Mouse (Mus musculus) heart, postnatal 10 days (tissue): ENCODE results near the gene Ttll8. TPM values are rescaled to one million over a fixed set of nuclear protein-coding genes. Genes with fewer than 3 reads are reported as not detected.

ENCODE experiments used
- DNase-seq, 2 experiments: peaks; one replicate each; pipeline ENCODE4 v3.0.0; 2021
- intact Hi-C: fragments of 180-260 bp; cut with DNase I; formaldehyde crosslinking; loops from one replicate; pipeline ENCODE4 v1.15.1; 2025
- total RNA-seq, 2 experiments: library from RNA; stranded (reverse); gene quantifications; 2 replicates each; pipeline ENCODE4 v1.2.3; 2021

Gene Ttll8
- total RNA-seq, 2 experiments from 2014 or later: not detected

DNA sequence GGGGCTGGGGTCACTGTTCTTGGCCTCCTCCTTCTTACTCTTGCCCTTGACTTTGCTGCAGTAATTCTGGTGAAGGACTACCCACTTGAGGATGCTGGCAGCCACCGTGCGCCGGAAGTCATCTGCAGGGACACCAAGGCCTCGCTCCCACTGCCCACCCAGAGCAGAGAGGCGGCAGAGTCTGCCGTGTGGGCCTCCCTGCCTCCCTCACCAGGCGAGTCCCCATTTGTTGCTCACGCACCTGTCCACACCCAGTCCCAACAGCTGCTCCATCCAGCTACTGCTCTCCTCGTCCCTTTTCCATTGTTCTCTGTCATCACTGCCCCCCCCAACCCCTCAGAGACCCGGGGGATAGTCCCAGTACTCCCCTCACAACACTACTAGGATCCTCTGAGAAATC lies 21.6 kb downstream of the Ttll8 start:
- DNase-seq: no peak
- intact Hi-C loops: loop anchor here (5.0 kb wide), 1 partner anchor 180 kb away; no protein-coding TSS in a partner anchor

DNA sequence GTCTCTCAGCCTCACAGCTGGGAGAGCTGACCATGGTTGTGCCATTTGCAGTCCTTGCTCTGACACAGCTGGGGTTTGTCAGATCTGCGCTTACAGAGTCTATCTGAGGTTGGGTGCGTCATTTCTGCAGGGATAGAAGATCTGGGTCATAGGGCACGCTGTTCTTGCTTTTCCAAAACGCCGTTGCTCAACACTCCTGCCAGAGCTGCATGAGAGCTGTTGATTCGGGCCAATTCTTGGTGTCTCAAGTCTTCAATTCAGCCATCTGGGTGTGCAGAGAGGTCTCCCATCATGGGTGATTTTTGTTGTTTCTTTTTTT lies 32.3 kb downstream of the Ttll8 start:
- peak; percentile 58 to 63 for DNase-seq
- intact Hi-C loops: loop anchor here (1.0 kb wide), 2 partner anchors 46 to 94 kb away; no protein-coding TSS in a partner anchor

DNA sequence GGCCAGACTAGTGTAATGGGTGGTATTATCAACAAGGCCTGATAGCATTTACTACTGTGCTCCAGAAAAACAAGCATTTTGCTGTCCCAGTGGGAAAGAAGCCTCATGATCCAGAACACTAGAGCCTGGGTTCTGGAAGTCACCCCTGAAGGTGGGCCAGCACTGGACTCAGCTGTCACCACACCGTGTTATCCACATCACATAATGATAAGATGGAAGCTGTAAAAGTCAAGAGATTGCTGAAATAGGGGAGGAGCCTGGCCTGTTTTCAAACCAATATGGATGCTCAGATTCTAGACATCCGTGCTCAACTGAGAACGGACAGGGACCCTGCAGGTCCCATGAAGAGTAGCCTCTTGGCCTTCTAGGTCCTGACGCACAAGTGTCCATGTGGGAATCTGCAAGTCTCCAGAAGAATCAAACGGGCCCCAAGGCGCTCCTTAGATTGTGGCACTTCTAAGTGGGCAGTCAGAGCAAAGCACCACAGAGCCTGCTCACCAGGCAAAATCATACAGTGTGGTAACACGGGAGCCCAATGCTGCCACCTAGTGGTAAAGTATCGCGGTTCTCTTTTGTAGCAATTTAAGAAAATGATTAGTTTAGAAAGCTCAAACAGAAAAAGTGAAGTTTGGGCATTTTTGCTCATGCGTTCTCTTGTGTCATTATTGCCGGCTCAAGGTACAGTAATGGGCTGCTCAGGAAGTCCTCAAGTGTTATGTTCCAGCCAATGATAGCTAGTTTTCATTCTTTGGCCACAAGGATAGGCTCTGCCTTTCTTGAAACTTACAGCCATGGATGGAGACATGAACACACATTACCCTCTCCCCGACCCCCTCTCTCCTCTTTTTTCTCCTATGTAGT lies 32.9 kb downstream of the Ttll8 start:
- intact Hi-C loops: loop anchor here (1.0 kb wide), 2 partner anchors 45 to 93 kb away; no protein-coding TSS in a partner anchor
- DNase-seq: peak; percentile 81 to 89

DNA sequence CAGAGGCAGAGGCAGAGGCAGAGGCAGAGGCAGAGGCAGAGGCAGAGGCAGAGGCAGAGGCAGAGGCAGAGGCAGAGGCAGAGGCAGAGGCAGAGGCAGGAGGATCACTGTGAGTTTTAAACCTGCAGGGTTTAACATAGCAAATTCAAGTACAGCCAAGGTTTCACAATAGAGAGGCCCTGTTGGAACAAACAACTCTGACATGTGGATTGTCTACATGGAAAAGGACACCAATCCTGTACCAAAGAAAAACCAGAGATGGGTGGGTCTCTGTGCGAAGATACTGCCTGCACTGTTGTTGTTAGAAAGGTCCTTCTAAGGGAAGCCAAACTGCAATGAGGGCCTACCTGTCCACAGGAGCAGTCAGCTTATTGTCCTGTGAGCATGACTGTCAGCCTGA lies 34.2 kb downstream of the Ttll8 start:
- intact Hi-C loops: no loop called here
- no peak for DNase-seq

DNA sequence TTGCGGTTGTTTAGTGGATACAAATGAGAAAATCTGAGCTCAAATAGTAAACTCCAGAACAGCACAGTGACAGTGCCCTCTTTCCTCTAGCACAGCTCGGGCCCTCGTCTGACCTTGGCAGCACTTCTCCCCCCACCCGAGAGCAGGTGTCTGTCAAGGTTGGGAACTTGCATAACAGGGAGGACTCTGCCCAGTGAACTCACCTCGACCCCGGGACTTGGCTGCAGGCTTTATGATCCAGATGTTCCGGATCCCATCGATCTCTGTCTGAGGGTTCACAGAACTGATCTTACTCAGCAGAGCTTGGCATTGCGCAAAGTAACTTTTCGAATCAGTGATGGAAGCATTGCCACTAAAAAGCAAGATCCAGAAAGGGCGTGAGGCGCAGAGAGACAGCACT lies 34.9 kb downstream of the Ttll8 start:
- no peak for DNase-seq
- intact Hi-C loops: no loop called here

DNA sequence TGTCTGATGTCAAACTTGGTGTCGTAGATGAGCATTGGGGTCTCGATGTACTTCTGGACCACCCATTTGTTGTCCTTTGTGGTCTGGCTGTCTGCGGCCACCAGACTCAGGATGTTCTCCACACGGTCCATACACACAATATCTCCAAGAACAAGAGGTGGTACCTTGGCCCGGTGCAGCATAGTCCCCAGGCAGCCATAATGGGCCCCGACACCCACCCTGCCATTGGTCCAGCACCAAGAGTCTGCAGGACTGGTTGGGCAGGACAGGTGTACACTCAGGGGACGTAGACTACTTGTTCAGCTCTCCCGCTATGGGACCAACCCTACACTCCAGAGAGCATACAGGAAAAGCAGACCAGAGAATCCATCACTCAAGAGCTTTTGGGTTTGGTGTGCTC lies 37.1 kb downstream of the Ttll8 start:
- DNase-seq: no peak
- intact Hi-C loops: no loop called here

DNA sequence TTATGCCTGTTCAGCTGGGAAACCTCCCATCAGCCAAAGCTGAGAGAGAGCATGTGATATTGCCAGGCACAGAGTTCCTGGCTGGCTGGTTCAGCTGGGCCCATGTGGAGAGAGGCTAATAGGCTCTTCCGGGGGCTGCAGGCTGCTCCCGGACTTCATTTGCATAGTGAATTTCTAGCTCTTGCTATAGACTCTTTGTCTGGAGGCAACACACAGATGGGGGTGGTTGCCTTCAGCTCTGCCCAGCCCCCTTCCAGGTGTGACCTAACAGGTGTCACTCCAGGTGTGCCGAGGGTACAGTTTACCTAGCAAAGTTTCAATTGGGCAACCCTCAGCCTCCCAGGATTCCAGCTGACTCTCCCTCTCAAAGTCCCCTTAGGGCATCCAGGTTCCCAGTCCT lies 37.9 kb downstream of the Ttll8 start:
- intact Hi-C loops: no loop called here

DNA sequence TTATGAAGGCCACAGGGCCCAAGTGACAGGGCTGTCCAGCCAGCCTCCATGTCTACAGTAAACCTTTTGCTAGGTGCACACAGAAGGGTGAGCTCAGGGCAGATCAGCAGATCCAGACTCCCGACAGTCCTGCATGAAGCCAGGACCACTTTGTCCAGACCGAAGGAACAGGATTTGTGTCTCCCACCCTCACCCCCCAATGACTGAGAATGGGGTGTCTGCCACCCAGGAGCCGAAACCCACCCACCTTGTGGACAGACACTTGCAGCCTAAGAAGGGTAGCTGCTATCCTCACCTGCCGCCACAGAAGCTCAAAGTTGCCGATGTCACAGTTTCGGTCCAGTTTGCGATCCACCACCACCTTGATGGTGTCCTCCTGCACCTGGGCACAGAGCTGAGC lies 39.2 kb downstream of the Ttll8 start:
- intact Hi-C loops: no loop called here
- DNase-seq: no peak

More for the DNA sequence above, 37.9 kb downstream of the Ttll8 start:
- no peak for DNase-seq

DNA sequence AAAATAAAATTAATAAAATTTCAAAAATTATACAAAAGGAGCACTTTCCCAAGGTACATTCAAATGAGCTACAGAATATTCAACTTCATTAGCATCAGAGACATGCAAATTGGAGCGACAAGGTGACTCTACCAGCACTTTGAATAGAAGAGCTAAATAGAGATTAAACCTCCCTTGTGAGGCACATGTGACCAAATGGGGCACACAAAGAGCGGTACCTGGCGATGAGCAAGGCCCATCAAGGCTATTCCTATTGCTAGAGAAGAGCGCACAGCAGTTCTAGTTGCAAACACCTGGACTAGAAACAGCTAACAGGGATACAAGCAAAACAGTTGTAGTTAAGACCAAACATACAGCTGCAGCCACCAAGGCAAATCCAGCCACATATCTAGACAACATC lies 47.9 kb downstream of the Ttll8 start:
- intact Hi-C loops: no loop called here
- no peak for DNase-seq

DNA sequence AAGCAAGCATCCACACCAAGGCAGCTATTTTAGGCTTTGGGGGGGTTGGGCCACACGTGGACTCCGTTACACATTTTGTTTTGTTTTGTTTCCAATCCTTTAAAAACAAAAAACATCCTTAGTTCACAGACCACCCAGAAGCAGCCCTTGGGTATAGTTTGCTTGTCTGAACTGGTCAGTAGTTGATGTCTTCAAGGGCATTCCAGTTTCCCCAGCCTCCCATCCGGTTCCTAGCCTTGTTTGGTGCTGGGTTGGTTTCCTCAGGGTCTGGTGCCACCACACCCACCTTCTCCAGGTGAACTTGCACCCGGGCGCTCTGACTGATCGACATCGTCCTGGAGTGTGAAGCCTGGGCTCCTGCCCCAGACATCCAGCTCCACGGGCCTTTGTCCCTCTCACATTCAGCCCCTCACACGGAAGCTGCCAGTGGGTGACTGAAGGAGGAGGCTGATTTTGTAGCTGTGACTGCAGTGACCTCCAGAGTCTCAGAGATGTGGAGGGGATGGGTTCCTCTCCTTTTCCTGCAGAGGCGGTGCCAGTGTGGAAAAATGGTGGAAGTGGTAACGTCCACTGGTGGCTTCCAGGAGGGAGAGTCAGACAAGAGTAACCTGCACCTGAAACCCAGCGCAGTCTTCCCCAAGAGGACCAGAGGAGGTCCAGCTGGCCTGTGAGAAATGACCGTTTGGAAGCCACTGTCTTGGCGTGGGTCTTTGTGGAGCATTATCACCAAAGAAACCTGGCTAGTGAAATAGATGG lies 50.0 kb downstream of the Ttll8 start:
- no peak for DNase-seq
- intact Hi-C loops: no loop called here

DNA sequence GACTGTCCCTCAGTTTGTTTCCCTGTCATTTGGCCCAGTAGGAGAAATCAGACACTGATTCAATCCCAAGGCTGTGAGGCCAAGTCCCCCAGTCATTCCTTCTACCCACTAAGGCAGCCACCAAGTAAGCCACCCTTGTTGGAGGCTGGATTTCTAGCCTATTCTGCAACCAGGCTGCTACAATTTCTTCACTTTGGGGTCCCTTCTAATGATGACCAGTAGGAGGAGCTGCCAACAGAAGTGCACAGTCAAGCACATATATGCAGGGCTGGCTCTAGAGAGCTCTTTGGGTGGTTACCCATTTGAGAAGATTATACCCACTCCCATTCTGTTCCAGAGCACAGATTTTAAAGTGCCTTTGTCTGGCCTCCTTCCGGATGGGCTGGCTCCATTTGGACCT lies 51.1 kb downstream of the Ttll8 start:
- intact Hi-C loops: no loop called here
- DNase-seq: no peak

DNA sequence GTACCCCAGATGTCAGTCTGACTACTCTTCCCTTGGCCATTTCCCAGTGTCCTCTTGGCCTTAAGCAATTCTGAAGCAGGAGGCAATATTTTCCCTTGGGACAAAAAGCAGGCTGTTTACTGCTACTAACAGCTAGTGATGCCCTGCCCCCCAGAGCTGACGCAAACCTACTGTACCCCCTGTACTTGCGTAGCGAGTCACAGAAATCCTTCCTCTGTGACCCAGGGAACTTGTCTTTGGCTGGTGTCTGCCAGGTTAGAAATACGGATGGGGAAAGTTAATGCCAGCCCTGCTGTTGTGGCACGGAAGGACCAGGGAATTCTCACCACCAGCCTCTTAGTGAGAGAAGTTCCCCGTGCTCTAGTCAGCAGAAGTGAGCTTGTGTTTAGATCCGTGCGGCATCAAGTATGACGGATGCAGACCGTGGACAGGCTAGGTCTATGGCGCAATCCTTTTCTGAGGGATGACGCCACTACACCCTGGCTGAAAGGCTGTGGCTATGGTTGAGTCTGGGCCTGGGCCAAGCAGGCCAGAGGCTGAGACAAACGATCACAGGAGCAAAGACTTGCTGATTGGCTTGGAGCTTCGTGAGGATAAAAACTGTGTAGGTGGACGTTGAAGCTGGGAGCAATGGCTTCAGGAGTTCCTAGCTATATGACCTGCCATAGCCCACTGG lies 51.9 kb downstream of the Ttll8 start:
- intact Hi-C loops: no loop called here
- DNase-seq: no peak

DNA sequence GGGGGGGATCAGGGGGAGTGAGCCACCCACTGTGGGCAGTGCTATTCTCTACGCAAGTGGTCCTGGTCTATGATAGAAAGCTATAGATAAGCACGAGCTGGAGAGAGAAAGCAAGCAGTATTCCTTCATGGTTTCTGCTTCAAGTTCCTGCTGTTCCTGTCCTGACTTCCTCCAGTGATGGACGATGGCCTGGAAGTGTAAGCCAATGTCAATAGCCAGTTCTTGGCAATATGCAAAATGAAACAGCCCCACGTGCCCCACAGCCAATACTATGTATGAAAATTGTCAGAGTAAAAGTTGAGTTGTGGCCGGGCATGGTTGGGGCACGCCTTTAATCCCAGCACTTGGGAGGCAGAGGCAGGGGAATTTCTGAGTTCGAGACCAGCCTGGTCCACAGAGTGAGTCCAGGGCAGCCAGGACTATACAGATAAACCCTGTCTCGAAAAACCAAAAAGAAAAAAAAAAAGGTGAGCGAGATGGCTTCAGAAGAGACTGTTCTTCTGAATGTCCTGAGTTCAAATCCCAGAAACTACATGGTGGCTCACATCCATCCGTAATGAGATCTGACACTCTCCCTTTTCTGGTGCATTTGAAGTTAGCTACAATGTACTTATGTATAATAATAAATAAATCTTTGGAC lies 57.8 kb downstream of the Ttll8 start:
- DNase-seq: no peak

DNA sequence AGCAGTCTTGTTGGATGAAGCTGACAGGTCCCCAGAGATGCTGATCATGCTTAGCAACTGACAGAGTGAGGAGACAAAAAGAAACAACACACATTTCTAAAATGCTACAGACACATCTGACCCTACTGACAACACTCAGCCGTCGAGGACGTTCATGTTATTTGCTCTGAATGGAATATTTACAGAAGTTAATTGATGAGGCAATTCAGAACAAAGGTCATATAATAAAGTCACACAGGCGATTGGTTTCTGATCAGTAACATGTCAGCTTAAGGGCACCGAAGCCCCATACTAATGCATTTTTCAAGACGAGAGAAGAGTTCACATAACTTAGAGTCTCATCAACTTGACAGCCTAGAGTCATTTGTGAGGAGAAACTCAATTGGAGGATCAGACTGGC lies 58.3 kb downstream of the Ttll8 start:
- intact Hi-C loops: no loop called here
- DNase-seq: no peak

More for the DNA sequence above, 57.8 kb downstream of the Ttll8 start:
- intact Hi-C loops: no loop called here

DNA sequence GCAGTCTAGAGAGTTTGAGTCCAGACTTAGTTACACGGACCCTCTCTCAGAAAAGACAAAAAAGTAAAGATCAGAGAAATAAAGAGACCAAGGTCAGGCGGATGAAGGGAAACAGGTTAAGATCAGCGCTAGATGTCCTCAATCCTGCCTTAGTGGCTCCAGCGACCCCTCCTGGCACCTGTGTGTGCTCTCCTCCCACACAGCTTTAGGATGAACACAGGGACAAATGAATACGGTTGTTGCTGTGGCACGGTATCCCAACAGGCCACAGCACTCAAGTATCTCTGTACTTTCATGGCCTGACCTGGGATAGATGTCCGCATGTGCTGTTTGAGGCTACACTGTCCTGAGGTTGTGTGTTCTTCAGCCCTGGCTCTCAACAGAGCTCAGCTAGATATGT lies 59.1 kb downstream of the Ttll8 start:
- DNase-seq: no peak
- intact Hi-C loops: no loop called here

DNA sequence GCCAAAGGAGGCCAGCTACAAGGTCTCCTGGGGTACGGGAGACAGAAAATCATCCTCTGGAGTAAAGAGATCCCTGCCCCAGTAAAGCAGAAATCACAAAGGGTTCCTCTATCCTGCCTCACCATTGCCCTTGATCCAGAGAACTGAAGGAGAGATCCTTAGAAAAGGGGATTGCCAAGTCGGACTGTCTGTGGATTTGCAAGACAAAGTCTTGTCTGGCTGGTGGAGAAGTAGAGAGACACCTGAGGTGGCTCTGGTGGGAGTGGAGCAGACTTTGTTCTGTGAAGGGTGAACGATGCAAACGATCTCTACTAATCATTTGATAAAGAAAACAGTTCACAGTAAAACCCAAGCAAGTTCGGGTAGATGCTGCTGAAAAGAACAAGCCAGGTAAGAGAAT lies 61.3 kb downstream of the Ttll8 start:
- intact Hi-C loops: no loop called here
- DNase-seq: no peak

DNA sequence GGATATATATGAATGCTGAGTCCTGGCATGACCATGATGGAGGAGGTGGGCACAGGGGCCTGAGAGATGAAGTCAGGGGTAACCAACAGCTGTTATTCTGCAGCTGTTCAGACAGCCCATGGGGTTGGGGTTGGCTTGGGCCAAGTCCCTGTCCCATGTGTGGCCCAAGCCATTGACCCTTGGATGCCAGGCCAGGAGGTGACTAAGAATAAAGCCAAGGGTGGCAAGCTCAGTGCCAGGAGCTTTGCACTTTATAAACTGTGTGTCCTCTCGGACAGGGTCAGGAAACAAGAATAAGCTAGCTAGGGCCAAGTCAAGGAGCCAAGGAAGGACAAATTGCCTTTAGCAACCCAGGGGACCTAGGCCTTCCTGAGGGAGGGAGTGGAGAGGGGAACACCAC lies 62.0 kb downstream of the Ttll8 start:
- no peak for DNase-seq
- intact Hi-C loops: no loop called here

DNA sequence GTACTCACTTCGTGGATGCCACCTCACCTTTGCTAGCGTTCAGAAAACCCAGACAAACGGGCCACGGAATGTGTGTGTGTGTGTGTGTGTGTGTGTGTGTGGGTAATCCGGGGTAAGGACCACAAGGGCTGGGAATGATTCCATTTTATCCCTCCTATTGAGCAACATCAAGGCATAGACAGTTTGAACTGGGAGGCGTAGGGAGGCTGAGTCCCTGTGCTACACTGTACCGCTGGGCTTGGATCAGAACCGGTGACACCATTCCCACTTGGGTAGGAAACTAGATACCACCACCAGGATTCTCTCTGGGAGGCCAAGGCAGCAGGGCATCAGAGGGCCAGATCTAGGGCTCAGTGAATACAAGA lies 62.6 kb downstream of the Ttll8 start:
- no peak for DNase-seq
- intact Hi-C loops: no loop called here

DNA sequence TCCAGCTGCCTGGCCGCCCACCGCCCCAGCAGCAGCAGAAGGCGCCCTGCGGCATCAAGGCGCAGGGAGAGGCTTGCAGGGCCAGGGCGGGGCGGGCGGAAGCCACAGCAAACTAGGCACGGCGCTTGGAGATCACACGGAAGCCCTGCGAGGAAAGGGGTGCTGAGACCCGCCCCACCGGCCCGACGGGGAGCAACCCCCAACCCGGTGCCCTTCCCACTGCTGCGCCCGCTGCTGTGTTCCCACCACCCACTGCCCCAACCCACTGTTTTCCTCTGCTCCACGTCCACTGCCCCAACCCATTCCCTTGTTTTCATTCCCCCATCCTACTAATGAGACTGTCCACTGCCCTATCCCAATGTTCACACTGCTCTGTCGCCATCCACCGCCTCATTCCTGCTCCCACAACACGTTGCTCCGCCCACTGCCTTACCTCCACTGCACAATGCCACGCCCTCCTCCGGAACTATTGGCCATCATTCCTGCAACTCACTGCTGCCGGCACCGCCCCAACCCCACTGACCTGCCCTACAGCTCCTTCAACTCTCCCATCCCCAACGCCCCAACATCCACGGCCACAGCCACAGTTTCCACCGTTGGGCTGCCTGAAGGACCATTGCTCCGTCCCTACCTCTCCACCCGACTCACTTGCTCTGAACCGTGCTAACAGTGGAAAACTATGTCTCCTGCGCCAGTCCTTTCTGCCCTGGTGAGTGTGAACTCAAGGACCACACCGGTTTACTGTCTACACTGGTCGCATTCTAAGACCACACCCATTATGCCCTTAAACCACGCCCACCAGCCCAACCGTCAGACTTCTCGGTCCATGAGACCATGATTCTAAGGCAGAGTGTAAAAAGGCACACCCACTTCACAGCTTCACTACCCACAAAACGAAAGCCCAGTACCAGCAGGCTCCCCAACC lies 63.2 kb downstream of the Ttll8 start:
- peak; percentile 68 to 77 for DNase-seq
- intact Hi-C loops: no loop called here

DNA sequence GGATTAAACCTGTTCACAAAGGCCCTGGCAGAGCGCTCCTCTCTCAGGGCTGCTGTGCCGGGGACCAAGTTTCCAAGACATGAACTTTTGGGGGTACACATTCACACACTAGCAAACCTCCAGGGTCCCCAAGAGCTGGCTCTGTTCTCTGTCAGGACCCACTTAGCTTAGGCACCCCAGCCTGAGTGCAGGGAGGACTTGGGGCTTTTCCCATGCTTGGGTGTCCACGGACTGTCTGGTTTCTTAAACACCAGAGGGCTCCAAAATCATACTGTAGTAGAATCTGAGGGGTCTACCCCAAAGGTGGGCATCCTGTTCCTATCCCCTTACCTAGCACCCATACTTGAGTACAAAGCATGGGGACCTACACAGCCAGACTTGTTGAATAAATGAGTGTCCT lies 64.2 kb downstream of the Ttll8 start:
- no peak for DNase-seq
- intact Hi-C loops: no loop called here
